18 mouse cellular contexts compared by ENCODE assay signal in genomic region chr2:163275986-163276385, GRCm38 (mm10).
DNase-seq lines count a peak whose midpoint lies in the region; ATAC-seq lines count a peak whose summit lies in the region.
"Had no signal": no experiment of that assay in that cellular context is flagged by ENCODE, and none has a peak within 500 bp of the region (broad histone marks: within the 10 kb centered on the region; RNA-seq: fewer than 3 reads in every experiment).

No protein-coding gene starts in this region.

- H3K27me3 ChIP-seq in megakaryocyte, embryonic 14.5 days (replicated peaks): peaks cover 85% of the 10 kb centered on the region
- H3K27me3 ChIP-seq: forebrain, embryonic 12.5 days had no signal

- peak; percentile 55 to 74 for DNase-seq in cerebellum, postnatal 14 days
- DNase-seq in cerebellum, adult 18-20 months: no peak
- peak; percentile 9 to 40 for DNase-seq in cerebellum, postnatal 36 days
- DNase-seq in cerebellum, adult 11-12 months: no peak
- DNase-seq: adrenal gland, adult 2 months; adrenal gland, postnatal 10 days; adrenal gland, postnatal 25 days; cerebellum, adult 9-11 months; embryo, embryonic 11 days had no signal

- no peak for ATAC-seq in megakaryocyte, adult 5-6 weeks (ENCODE audit: poor library complexity, severe bottlenecking)
- ATAC-seq: forebrain, embryonic 14.5 days; forebrain, embryonic 16.5 days had no signal

- peaks cover 18% of the 10 kb centered on the region for H3K4me1 ChIP-seq in megakaryocyte, embryonic 14.5 days

- no peaks in the 10 kb centered on the region for H3K36me3 ChIP-seq in megakaryocyte, embryonic 14.5 days (replicated peaks; ENCODE audit: low read length)
- H3K36me3 ChIP-seq: embryonic facial prominence, embryonic 13.5 days; embryonic facial prominence, embryonic 15.5 days; forebrain, embryonic 12.5 days had no signal

- H3K4me3 ChIP-seq in megakaryocyte, embryonic 14.5 days (replicated peaks): peak overlapping the region; percentile 46
- H3K4me3 ChIP-seq: embryonic facial prominence, embryonic 13.5 days; embryonic facial prominence, embryonic 15.5 days; erythroblast, embryonic 14.5 days; forebrain, embryonic 10.5 days; forebrain, embryonic 12.5 days had no signal

- peaks cover 3% of the 10 kb centered on the region; the same call in 1 of the 2 replicates for H3K9me3 ChIP-seq in megakaryocyte, embryonic 14.5 days
- H3K9me3 ChIP-seq: embryonic facial prominence, embryonic 13.5 days; embryonic facial prominence, embryonic 15.5 days; forebrain, embryonic 10.5 days; forebrain, embryonic 12.5 days had no signal

Comparison
In these comparisons a context has a peak if more than half of its experiments do, and no peak if none do; other contexts are left out.
1. DNase-seq: peak in cerebellum, postnatal 14 days (2 of 2) and cerebellum, postnatal 36 days (2 of 2); none in cerebellum, adult 18-20 months (0 of 2) and cerebellum, adult 11-12 months (single experiment).